Mouse (Mus musculus) R1 (cell line): ENCODE data around the gene Arpc5.
"Not testable (repeated sequence)": the region's sequence is repeated elsewhere in the genome, so short reads cannot be mapped to it uniquely, and the experiment has no call there.

ENCODE experiments used
- DNase-seq: peaks from one replicate; pipeline ENCODE4 v3.0.0-alpha.2; 2018; ENCODE audit warnings: low read depth, low spot score

Arpc5 gene

GRCm38 (mm10) chr1:152766032-152766772 lies at the start of gene Arpc5, which contains the start of gene Rgl1:
Gene Arpc5, plus strand, starts transcription at chr1:152766542.
Gene Rgl1, minus strand, starts transcription at chr1:152766351.
- peak; percentile 97 for DNase-seq

- no peak for DNase-seq
Measured at GRCm38 (mm10) chr1:152717329-152717728, 49.0 kb upstream of the Arpc5 start.

GRCm38 (mm10) chr1:152718200-152718599 lies 48.1 kb upstream of the Arpc5 start:
- no peak for DNase-seq

GRCm38 (mm10) chr1:152720969-152721368 lies 45.4 kb upstream of the Arpc5 start:
- DNase-seq, result peak; percentile 21

- peak; percentile 53 for DNase-seq
Measured at GRCm38 (mm10) chr1:152721535-152722198, 44.7 kb upstream of the Arpc5 start.

- DNase-seq, result peak; percentile 65
Measured at GRCm38 (mm10) chr1:152724286-152724685, 42.1 kb upstream of the Arpc5 start.

- no peak for DNase-seq
Measured at GRCm38 (mm10) chr1:152726095-152726494, 40.2 kb upstream of the Arpc5 start.

GRCm38 (mm10) chr1:152727604-152728236 lies 38.6 kb upstream of the Arpc5 start:
- DNase-seq, result no peak

GRCm38 (mm10) chr1:152738793-152739192 lies 27.5 kb upstream of the Arpc5 start:
- DNase-seq, result no peak

- DNase-seq, result peak; percentile 70
Measured at GRCm38 (mm10) chr1:152739374-152739773, 27.0 kb upstream of the Arpc5 start.

- no peak for DNase-seq
Measured at GRCm38 (mm10) chr1:152743095-152743826, 23.1 kb upstream of the Arpc5 start.

GRCm38 (mm10) chr1:152746426-152746825 lies 19.9 kb upstream of the Arpc5 start:
- DNase-seq, result peak; percentile 85

GRCm38 (mm10) chr1:152749276-152749675 lies 17.1 kb upstream of the Arpc5 start:
- DNase-seq, result no peak

- no peak for DNase-seq
Measured at GRCm38 (mm10) chr1:152750312-152750965, 15.9 kb upstream of the Arpc5 start, which contains the start of gene Apobec4. Gene Apobec4, plus strand, starts transcription at chr1:152750551.

GRCm38 (mm10) chr1:152761791-152762190 lies 4.6 kb upstream of the Arpc5 start:
- DNase-seq, result no peak

GRCm38 (mm10) chr1:152766804-152767748 lies 734 bp downstream of the Arpc5 start:
- DNase-seq, result peak; percentile 34

GRCm38 (mm10) chr1:152767749-152768488 lies 1.6 kb downstream of the Arpc5 start:
- peak; percentile 95 for DNase-seq

GRCm38 (mm10) chr1:152771016-152771415 lies 4.7 kb downstream of the Arpc5 start:
- no peak for DNase-seq

GRCm38 (mm10) chr1:152774601-152775000 lies 8.3 kb downstream of the Arpc5 start:
- not testable (repeated sequence) for DNase-seq
